Mouse (Mus musculus) brain, embryonic 14.5 days (tissue): ENCODE measurements around the gene Krt6a.
"Not testable (repeated sequence)": the region's sequence is repeated elsewhere in the genome, so short reads cannot be mapped to it uniquely, and the experiment has no call there.

Experiments
- CTCF ChIP-seq: fragments of 200-500 bp; IDR thresholded peaks from 2 replicates; pipeline ENCODE4 v1.5.1; 2012; ENCODE audit warnings: inconsistent platforms, mild to moderate bottlenecking, moderate library complexity, borderline replicate concordance; ENCODE audit not compliant: insufficient read depth, insufficient read length; ENCODE audit errors: extremely low read depth
- POLR2A ChIP-seq: fragments of 200-500 bp; IDR thresholded peaks from 2 replicates; pipeline ENCODE4 v1.6.1; 2012; ENCODE audit warnings: mild to moderate bottlenecking, inconsistent platforms, borderline replicate concordance; ENCODE audit not compliant: poor library complexity, insufficient read depth, insufficient read length, severe bottlenecking; ENCODE audit errors: extremely low read depth

GRCm38 (mm10) chr15:101690460-101690859, 3.6 kb downstream of the Krt6a start:
- not testable (repeated sequence) for TF ChIP-seq CTCF, POLR2A
